Mouse (Mus musculus) heart, embryonic 16.5 days (tissue): Measurements from ENCODE around the gene Cnp. TPM values are rescaled to one million over a fixed set of nuclear protein-coding genes. Genes with fewer than 3 reads are reported as not detected.

Experiments
- ATAC-seq: fragments of 200-750 bp; cut with Nextera tagmentation; replicated peaks from 2 replicates; pipeline ENCODE4 v1.8.0; 2017; ENCODE audit warnings: moderate number of reproducible peaks; ENCODE audit not compliant: insufficient read depth, low FRiP score; ENCODE audit errors: extremely low read depth
- H3K27ac ChIP-seq: fragments of 300-500 bp; sonication (generic); 2 replicates; pipeline ENCODE4 v1.5.1; 2014; ENCODE audit warnings: mild to moderate bottlenecking, low read length, control low read depth, moderate library complexity
- H3K27me3 ChIP-seq: fragments of 300-500 bp; sonication (generic); 2 replicates; pipeline ENCODE4 v1.6.1; 2014; ENCODE audit warnings: low read length, mixed read lengths; ENCODE audit not compliant: control insufficient read depth, insufficient read depth
- H3K36me3 ChIP-seq: fragments of 300-500 bp; sonication (generic); 2 replicates; pipeline ENCODE4 v1.6.1; 2014; ENCODE audit not compliant: control insufficient read depth, insufficient read depth
- H3K4me1 ChIP-seq: fragments of 300-500 bp; sonication (generic); 2 replicates; pipeline ENCODE4 v1.6.1; 2014; ENCODE audit warnings: low read length, mixed read lengths; ENCODE audit not compliant: control insufficient read depth, insufficient read depth
- H3K4me2 ChIP-seq: fragments of 300-500 bp; sonication (generic); 2 replicates; pipeline ENCODE4 v1.6.1; 2014; ENCODE audit warnings: low read depth, mild to moderate bottlenecking, control low read depth, low read length
- H3K4me3 ChIP-seq: fragments of 300-500 bp; sonication (generic); 2 replicates; pipeline ENCODE4 v1.5.1; 2014; ENCODE audit warnings: mild to moderate bottlenecking, control low read depth, low read length
- H3K9ac ChIP-seq: fragments of 300-500 bp; sonication (generic); 2 replicates; pipeline ENCODE4 v1.6.1; 2014; ENCODE audit warnings: low read length, control low read depth
- H3K9me3 ChIP-seq: fragments of 300-500 bp; sonication (generic); replicated peaks from 2 replicates; pipeline ENCODE4 v1.6.1; 2016; ENCODE audit warnings: low read length; ENCODE audit not compliant: control insufficient read depth
- WGBS: fragments of 180-500 bp; shearing (Covaris S2); extraction: QIAGEN DNeasy Blood & Tissue Kit; methylation state at CpG from one replicate; pipeline ENCODE4 v1.1.7; 2014; 5-methylcytosine and 5-hydroxymethylcytosine counted together
- polyA plus RNA-seq: library from polyadenylated mRNA; unstranded; fragments of >200 nt; fragmentation: Nextera tagmentation; extraction: Ambion mirVana; gene quantifications from 2 replicates; pipeline ENCODE4 v1.2.1, GENCODE M21; 2015

Gene Cnp
- polyA plus RNA-seq, 1 experiment from 2014 or later, result 32.1 TPM

GRCm38 (mm10) chr11:100618761-100619484 lies 44.2 kb downstream of the Cnp start, which contains the start of gene Nkiras2:
TSS of gene Nkiras2 (plus strand) at chr11:100619244.
- peak within 1 kb of the TSS; percentile 94 for H3K27ac ChIP-seq
- H3K36me3 ChIP-seq, result no peaks in the 10 kb centered on the region
- H3K9me3 ChIP-seq, result no peaks in the 10 kb centered on the region
- WGBS, result under 1% methylated on average over 36 of the region's 36 CpGs
- peak within 1 kb of the TSS; percentile 97 for H3K4me2 ChIP-seq
- H3K4me3 ChIP-seq, result peak within 1 kb of the TSS; percentile 83
- H3K9ac ChIP-seq, result peak within 1 kb of the TSS; percentile 90
- H3K27me3 ChIP-seq, result no peaks in the 10 kb centered on the region
- H3K4me1 ChIP-seq, result peaks cover 23% of the 10 kb centered on the region
- peak; percentile 72 for ATAC-seq

DNA sequence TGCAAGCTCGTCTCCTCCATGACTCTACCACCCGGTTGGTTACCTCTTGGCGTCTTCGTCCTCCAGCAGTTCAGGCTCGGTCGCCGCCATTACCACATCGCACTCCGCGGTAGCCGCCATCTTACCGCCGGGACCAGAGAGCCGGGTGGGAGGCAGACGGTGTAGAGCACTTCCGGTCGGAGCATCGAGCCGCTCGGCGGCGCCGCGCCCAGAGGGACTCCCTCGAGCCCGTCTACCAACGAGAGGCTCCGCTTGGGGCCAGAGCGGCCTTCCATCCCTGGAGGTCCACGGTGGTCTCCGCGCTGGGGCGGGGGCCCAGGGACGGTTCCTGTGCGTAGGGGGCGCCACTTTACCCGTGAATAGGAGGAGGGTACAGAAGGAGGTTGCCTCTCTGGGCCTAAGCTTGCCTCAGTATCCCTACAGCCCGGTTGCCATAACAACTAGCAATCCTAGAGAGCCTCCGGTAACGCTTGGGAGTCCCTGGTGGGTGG lies 44.8 kb downstream of the Cnp start:
- peak; percentile 92 for ATAC-seq
- H3K4me2 ChIP-seq, result peak overlapping the region; percentile 97
- H3K36me3 ChIP-seq, result peaks cover 3% of the 10 kb centered on the region; the same call in 1 of the 2 replicates
- WGBS, result under 1% methylated on average over 40 of the region's 40 CpGs
- H3K4me3 ChIP-seq, result peak overlapping the region; percentile 83
- peaks cover 28% of the 10 kb centered on the region for H3K4me1 ChIP-seq
- H3K27me3 ChIP-seq, result no peaks in the 10 kb centered on the region
- H3K27ac ChIP-seq, result peak overlapping the region; percentile 94
- H3K9me3 ChIP-seq, result no peaks in the 10 kb centered on the region
- H3K9ac ChIP-seq, result peak overlapping the region; percentile 90

DNA sequence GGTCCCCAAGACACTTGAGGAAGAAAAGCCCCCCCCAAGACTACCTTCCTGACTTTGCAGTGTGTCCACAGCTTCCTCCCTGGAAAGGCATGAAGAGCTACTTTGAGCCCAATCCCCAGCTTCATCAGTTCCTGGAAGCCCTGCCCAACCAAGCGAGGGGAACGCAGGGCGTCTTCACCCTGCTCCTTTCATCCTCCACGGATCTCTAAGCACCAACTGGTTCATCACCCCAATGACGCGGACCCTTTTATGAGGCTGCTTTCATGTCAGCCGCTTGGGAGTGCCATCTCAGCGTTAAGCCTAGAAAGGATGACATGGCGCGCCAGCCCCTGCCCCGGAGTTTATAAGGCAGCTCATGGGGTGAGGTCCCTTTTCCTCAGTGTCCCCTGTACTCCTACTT lies 45.3 kb downstream of the Cnp start, which contains the start of gene Dnajc7:
Gene Dnajc7 (minus strand): TSS at position 187 of the 400 bp plus-strand sequence.
- no peak for ATAC-seq
- 5% methylated on average over 11 of the region's 11 CpGs for WGBS
- H3K4me2 ChIP-seq, result peak within 1 kb of the TSS; percentile 97

GRCm38 (mm10) chr11:100622714-100623113 lies 48.0 kb downstream of the Cnp start:
- under 1% methylated on average over 24 of the region's 24 CpGs for WGBS

More for the DNA sequence above, 45.3 kb downstream of the Cnp start, which contains the start of gene Dnajc7:
- Histone ChIP-seq H3K27ac (peak within 1 kb of the TSS; percentile 94), H3K27me3 (no peaks in the 10 kb centered on the region), H3K4me1 (peaks cover 28% of the 10 kb centered on the region), H3K9ac (peak within 1 kb of the TSS; percentile 90), H3K36me3 (peaks cover 4% of the 10 kb centered on the region; the same call in 1 of the 2 replicates), H3K4me3 (peak within 1 kb of the TSS; percentile 83), H3K9me3 (no peaks in the 10 kb centered on the region)

DNA sequence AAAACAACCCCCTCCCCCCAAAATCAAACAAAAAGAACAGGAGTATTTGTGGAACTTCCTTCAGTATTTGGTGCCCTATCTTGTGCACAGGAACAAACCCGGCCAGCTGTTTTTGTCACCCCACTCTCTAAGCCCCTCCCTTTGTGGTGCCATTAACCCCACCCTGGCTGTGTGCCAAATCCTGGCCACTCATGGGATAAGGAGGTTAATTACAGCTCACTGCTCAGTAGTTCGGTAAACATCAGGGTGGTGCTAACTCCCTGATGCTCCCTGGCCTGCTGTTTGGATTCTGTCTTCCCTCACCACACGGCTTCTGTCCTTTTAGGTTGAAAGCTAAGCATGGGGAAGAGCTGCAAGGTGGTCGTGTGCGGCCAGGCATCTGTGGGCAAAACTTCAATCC lies 49.2 kb downstream of the Cnp start:
- 43% methylated on average over 5 of the region's 5 CpGs for WGBS
- H3K27ac ChIP-seq, result no peak overlapping the region
- H3K9ac ChIP-seq, result peak overlapping the region; percentile 52; the same call in 1 of the 2 replicates

More at GRCm38 (mm10) chr11:100622714-100623113, 48.0 kb downstream of the Cnp start:
- peak overlapping the region; percentile 66 for H3K4me2 ChIP-seq
- peak; percentile 76 for ATAC-seq
- peaks cover 30% of the 10 kb centered on the region for H3K4me1 ChIP-seq
- peak overlapping the region; percentile 95 for H3K27ac ChIP-seq
- H3K9me3 ChIP-seq, result no peaks in the 10 kb centered on the region
- no peaks in the 10 kb centered on the region for H3K27me3 ChIP-seq
- peak overlapping the region; percentile 94 for H3K9ac ChIP-seq
- H3K4me3 ChIP-seq, result peak overlapping the region; percentile 95
- peaks cover 15% of the 10 kb centered on the region for H3K36me3 ChIP-seq

GRCm38 (mm10) chr11:100625754-100626700 lies 51.3 kb downstream of the Cnp start:
- WGBS, result 92% methylated on average over 23 of the region's 23 CpGs
- 0 out of 2 replicates have a peak overlapping the region, but pooled peaks have one; percentile 5 for H3K27ac ChIP-seq
- H3K4me3 ChIP-seq, result no peak overlapping the region
- peaks cover 15% of the 10 kb centered on the region for H3K36me3 ChIP-seq
- H3K9ac ChIP-seq, result no peak overlapping the region
- H3K4me2 ChIP-seq, result no peak overlapping the region
- H3K27me3 ChIP-seq, result 0 out of 2 replicates have a peak, but pooled peaks cover 2% of the 10 kb centered on the region
- ATAC-seq, result no peak
- H3K4me1 ChIP-seq, result peaks cover 18% of the 10 kb centered on the region
- H3K9me3 ChIP-seq, result no peaks in the 10 kb centered on the region

More for the DNA sequence above, 49.2 kb downstream of the Cnp start:
- Histone ChIP-seq H3K4me1 (peaks cover 23% of the 10 kb centered on the region), H3K4me2 (peak overlapping the region; percentile 66), H3K4me3 (peak overlapping the region; percentile 95), H3K9me3 (no peaks in the 10 kb centered on the region), H3K36me3 (peaks cover 15% of the 10 kb centered on the region), H3K27me3 (no peaks in the 10 kb centered on the region)
- no peak for ATAC-seq

- Histone ChIP-seq H3K4me1 (peaks cover 18% of the 10 kb centered on the region), H3K27me3 (0 out of 2 replicates have a peak, but pooled peaks cover 2% of the 10 kb centered on the region), H3K36me3 (peaks cover 15% of the 10 kb centered on the region), H3K9me3 (no peaks in the 10 kb centered on the region), H3K4me2 (no peak overlapping the region), H3K4me3 (no peak overlapping the region), H3K9ac (no peak overlapping the region), H3K27ac (0 out of 2 replicates have a peak overlapping the region, but pooled peaks have one; percentile 5)
- 17% methylated on average over 9 of the region's 9 CpGs for WGBS
- ATAC-seq, result 0 out of 2 replicates have a peak, but pooled peaks have one; percentile 50
These were observed 52.0 kb downstream of the Cnp start for GRCm38 (mm10) chr11:100626701-100627195.

- WGBS, result 70% methylated on average over 5 of the region's 5 CpGs
- H3K4me2 ChIP-seq, result no peak overlapping the region
- no peak overlapping the region for H3K9ac ChIP-seq
- no peak for ATAC-seq
- H3K9me3 ChIP-seq, result no peaks in the 10 kb centered on the region
- 0 out of 2 replicates have a peak, but pooled peaks cover 2% of the 10 kb centered on the region for H3K27me3 ChIP-seq
- no peak overlapping the region for H3K27ac ChIP-seq
- no peak overlapping the region for H3K4me3 ChIP-seq
- peaks cover 15% of the 10 kb centered on the region for H3K4me1 ChIP-seq
- peaks cover 15% of the 10 kb centered on the region for H3K36me3 ChIP-seq
These were observed 53.4 kb downstream of the Cnp start for GRCm38 (mm10) chr11:100628056-100628455.
